In genomic region chr10:77032591-77033322, GRCm38 (mm10) we compare ENCODE assay signal across 8 mouse cellular contexts. TPM values are rescaled to one million over a fixed set of nuclear protein-coding genes. Genes with fewer than 3 reads are reported as not detected.
DNase-seq lines count a peak whose midpoint lies in the region; ATAC-seq and TF ChIP-seq lines count a peak whose summit lies in the region.

No protein-coding gene starts in this region.

- no peaks in the 10 kb centered on the region for H3K27me3 ChIP-seq in kidney, embryonic 14.5 days (ENCODE audit: control insufficient read depth, insufficient read depth, low read length)
- 0 out of 2 replicates have a peak, but pooled peaks cover 3% of the 10 kb centered on the region for H3K27me3 ChIP-seq in limb, embryonic 15.5 days

- H3K4me1 ChIP-seq in bone marrow macrophage, adult 2 months (ENCODE audit: control insufficient read depth, insufficient read depth, low read length): peaks cover 11% of the 10 kb centered on the region
- no peaks in the 10 kb centered on the region for H3K4me1 ChIP-seq in embryonic fibroblast, embryonic 13.5 days (ENCODE audit: control insufficient read depth, insufficient read depth, low read length)
- peaks cover 18% of the 10 kb centered on the region for H3K4me1 ChIP-seq in kidney, embryonic 14.5 days (ENCODE audit: control insufficient read depth, insufficient read depth, low read length)
- peaks cover 26% of the 10 kb centered on the region for H3K4me1 ChIP-seq in limb, embryonic 15.5 days

- ATAC-seq in kidney, embryonic 14.5 days (ENCODE audit: low FRiP score, low TSS enrichment): peak; percentile 93
- ATAC-seq in limb, embryonic 15.5 days (ENCODE audit: insufficient number of reproducible peaks, low FRiP score, low TSS enrichment, low read depth): peak; percentile 90

- peak overlapping the region; percentile 25; the same call in 1 of the 2 replicates for H3K27ac ChIP-seq in bone marrow macrophage, adult 2 months (ENCODE audit: insufficient read depth, low read depth, low read length)
- no peak overlapping the region for H3K27ac ChIP-seq in embryonic fibroblast, embryonic 13.5 days (ENCODE audit: insufficient read depth, low read length)
- peak overlapping the region; percentile 60; the same call in 1 of the 2 replicates for H3K27ac ChIP-seq in kidney, embryonic 14.5 days (ENCODE audit: low read depth, low read length)
- peak overlapping the region; percentile 63 for H3K27ac ChIP-seq in limb, embryonic 15.5 days

- no peak; the same call in 1 of the 2 replicates for TF ChIP-seq POLR2A in bone marrow macrophage, adult 2 months (IDR thresholded peaks at IDR 0.05; ENCODE audit: borderline replicate concordance, low read depth, low read length)
- TF ChIP-seq POLR2A in embryonic fibroblast, embryonic 13.5 days (IDR thresholded peaks at IDR 0.05; ENCODE audit: low read depth, low read length): peak; percentile 72

- TF ChIP-seq CTCF in bone marrow macrophage, adult 2 months (IDR thresholded peaks at IDR 0.05; ENCODE audit: low read depth, low read length): no peak
- TF ChIP-seq CTCF in embryonic fibroblast, embryonic 13.5 days (IDR thresholded peaks at IDR 0.05; ENCODE audit: borderline replicate concordance, insufficient read depth, low read length): no peak

- H3K36me3 ChIP-seq in kidney, embryonic 14.5 days (ENCODE audit: control insufficient read depth, insufficient read depth, low read length): peaks cover under 1% of the 10 kb centered on the region; the same call in 1 of the 2 replicates
- no peaks in the 10 kb centered on the region for H3K36me3 ChIP-seq in limb, embryonic 15.5 days

- under 1% methylated on average over 49 of the region's 49 CpGs for WGBS in kidney, embryonic 14.5 days
- under 1% methylated on average over 49 of the region's 49 CpGs for WGBS in limb, embryonic 15.5 days

- peak overlapping the region; percentile 90 for H3K4me3 ChIP-seq in bone marrow macrophage, adult 2 months (ENCODE audit: insufficient read depth, low read length)
- peak overlapping the region; percentile 64 for H3K4me3 ChIP-seq in embryonic fibroblast, embryonic 13.5 days (ENCODE audit: insufficient read depth, low read length)
- H3K4me3 ChIP-seq in kidney, embryonic 14.5 days (ENCODE audit: low read length): peak overlapping the region; percentile 72
- H3K4me3 ChIP-seq in limb, embryonic 15.5 days: peak overlapping the region; percentile 49

- peak overlapping the region; percentile 51 for H3K4me2 ChIP-seq in kidney, embryonic 14.5 days (replicated peaks; ENCODE audit: low read depth, low read length)
- H3K4me2 ChIP-seq in limb, embryonic 15.5 days: peak overlapping the region; percentile 82

- peak overlapping the region; percentile 68 for H3K9ac ChIP-seq in kidney, embryonic 14.5 days (ENCODE audit: low read depth, low read length)
- peak overlapping the region; percentile 44 for H3K9ac ChIP-seq in limb, embryonic 15.5 days

- DNase-seq in A20 (ENCODE audit: low read depth, low spot score): peak; percentile 97
- DNase-seq in heart, adult 9 months (ENCODE audit: low spot score in 2 of 2): peak; percentile 84 to 90
- DNase-seq in monocyte, adult 2 months (ENCODE audit: low read depth in 1 of 2, low spot score in 2 of 2): peak; percentile 58 to 81
- DNase-seq in spleen, postnatal 36 days (ENCODE audit: low spot score in 2 of 2): peak; percentile 94

- H3K9me3 ChIP-seq in kidney, embryonic 14.5 days (ENCODE audit: control insufficient read depth, low read length): no peaks in the 10 kb centered on the region
- H3K9me3 ChIP-seq in limb, embryonic 15.5 days: no peaks in the 10 kb centered on the region

RNA-seq across cellular contexts. Expression of gene Slc19a1, which starts 0.7 kb away (rescaled TPM):
- 7.9 and 10.7 TPM in 2 replicates for polyA plus RNA-seq in bone marrow macrophage, adult 2 months (2012; ENCODE audit: insufficient read depth, insufficient read length, missing spikeins)
- 16.6 and 21.0 TPM in 2 replicates for polyA plus RNA-seq in embryonic fibroblast, embryonic 13.5 days (2011; ENCODE audit: insufficient read length, low read depth, missing spikeins)
- polyA plus RNA-seq in kidney, embryonic 14.5 days (2014; fragmentation: Nextera tagmentation; extraction: Ambion mirVana): 34.1 and 40.9 TPM in 2 replicates
- 26.8 and 32.2 TPM in 2 replicates for polyA plus RNA-seq in limb, embryonic 15.5 days (2015; fragmentation: Nextera tagmentation; extraction: Ambion mirVana)
